Mouse (Mus musculus) activated CD4-positive, CD25-positive, alpha-beta regulatory T cell (primary cell): ENCODE measurements around the gene Rab3d. TPM values are rescaled to one million over a fixed set of nuclear protein-coding genes. Genes with fewer than 3 reads are reported as not detected.

Source experiments
- polyA plus RNA-seq, 2 experiments: library from polyadenylated mRNA; unstranded; fragments of 100-300 nt; shearing (Covaris generic); gene quantifications; one replicate each; pipeline ENCODE4 v1.2.1; 2017

Gene Rab3d
- 10 to 100 TPM in 1 of 2 experiments, 1 to 10 TPM in 1; 6.1 to 10.7 TPM for polyA plus RNA-seq

GRCm38 (mm10) chr9:21918035-21918592 lies at the start of gene Rab3d:
TSS of gene Rab3d (minus strand) at chr9:21918192.

DNA sequence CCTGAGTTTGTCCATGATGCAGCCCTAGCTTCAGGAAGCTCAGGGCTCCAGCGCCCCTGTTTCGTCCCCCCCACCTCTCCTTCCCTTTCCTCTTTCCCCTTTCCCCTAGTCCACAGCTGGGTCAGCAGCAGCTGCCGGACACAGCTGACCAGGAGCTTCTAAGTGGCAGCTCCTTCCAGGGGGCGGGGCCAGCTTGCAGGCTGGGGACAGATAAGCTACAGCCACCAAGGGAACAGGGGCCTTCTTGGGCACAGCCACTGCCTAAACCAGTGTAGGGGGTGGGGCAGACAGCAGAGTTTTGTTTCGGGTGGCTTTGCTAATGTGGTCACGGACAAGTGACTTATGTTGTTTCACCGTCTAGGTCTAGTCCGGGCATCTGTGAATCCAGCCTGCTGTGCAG lies 45.4 kb upstream of the Rab3d start, which contains the start of gene Epor:
Epor (minus strand) TSS at position 90 of the 400 bp plus-strand sequence.

GRCm38 (mm10) chr9:21955570-21956281 lies 37.7 kb upstream of the Rab3d start, which contains the start of gene Swsap1:
TSS of gene Swsap1 (plus strand) at chr9:21955755.

GRCm38 (mm10) chr9:21936692-21937570 lies 18.9 kb upstream of the Rab3d start, which contains the start of gene Plppr2:
TSS of gene Plppr2 (plus strand) at chr9:21937033.

GRCm38 (mm10) chr9:21927208-21927753 lies 9.3 kb upstream of the Rab3d start, which contains the start of the genes Ccdc159 and Tmem205:
TSS of gene Ccdc159 (plus strand) at chr9:21927471.
TSS of gene Tmem205 (minus strand) at chr9:21927556.

Other genes with a start within 250 kb of the Rab3d start
- 10 to 100 TPM in 1 of 2 experiments, 1 to 10 TPM in 1; 1.1 to 15.6 TPM for gene Ldlr, start 194.7 kb downstream of the Rab3d start, polyA plus RNA-seq
- gene Spc24, start 157.9 kb downstream of the Rab3d start, polyA plus RNA-seq, result 10 to 100 TPM; 16.0 to 19.4 TPM
- gene Kank2, start 119.4 kb downstream of the Rab3d start, polyA plus RNA-seq, result not detected
- gene Angptl8, start 82.7 kb downstream of the Rab3d start, polyA plus RNA-seq, result not detected
- 1 to 10 TPM in 1 of 2 experiments, under 1 TPM in 1; 0.60 to 1.2 TPM for gene Dock6, start 65.6 kb downstream of the Rab3d start, polyA plus RNA-seq
- gene Ccdc159, start 9.3 kb upstream of the Rab3d start, polyA plus RNA-seq, result under 1 TPM; 0.21 to 0.24 TPM
- 1 to 10 TPM; 1.7 to 4.5 TPM for gene Tmem205, start 9.4 kb upstream of the Rab3d start, polyA plus RNA-seq
- gene Plppr2, start 18.8 kb upstream of the Rab3d start, polyA plus RNA-seq, result under 1 TPM; 0.09 to 0.27 TPM
- gene Swsap1, start 37.6 kb upstream of the Rab3d start, polyA plus RNA-seq, result 1 to 10 TPM; 7.7 to 9.4 TPM
- gene Epor, start 45.3 kb upstream of the Rab3d start, polyA plus RNA-seq, result 1 to 10 TPM in 1 of 2 experiments, not detected in 1; 2.5 TPM
- under 1 TPM in 1 of 2 experiments, not detected in 1; 0.11 TPM for gene Rgl3, start 71.3 kb upstream of the Rab3d start, polyA plus RNA-seq
- gene Ccdc151, start 84.4 kb upstream of the Rab3d start, polyA plus RNA-seq, result under 1 TPM in 1 of 2 experiments, not detected in 1; 0.16 TPM
- 10 to 100 TPM; 75.9 to 94.6 TPM for gene Prkcsh, start 84.6 kb upstream of the Rab3d start, polyA plus RNA-seq
- gene Elavl3, start 133.8 kb upstream of the Rab3d start, polyA plus RNA-seq, result not detected
- gene Gm49318, start 153.1 kb upstream of the Rab3d start, polyA plus RNA-seq, result not detected
- 10 to 100 TPM; 16.4 to 20.2 TPM for gene Zfp653, start 153.2 kb upstream of the Rab3d start, polyA plus RNA-seq
- gene Ecsit, start 167.2 kb upstream of the Rab3d start, polyA plus RNA-seq, result 10 to 100 TPM; 39.4 to 53.9 TPM
- under 1 TPM in 1 of 2 experiments, not detected in 1; 0.15 TPM for gene Cnn1, start 181.0 kb upstream of the Rab3d start, polyA plus RNA-seq
- gene Elof1, start 199.0 kb upstream of the Rab3d start, polyA plus RNA-seq, result 100 to 1,000 TPM in 1 of 2 experiments, 10 to 100 TPM in 1; 78.2 to 107 TPM
- 100 to 1,000 TPM; 159 to 391 TPM for gene Acp5, start 217.5 kb upstream of the Rab3d start, polyA plus RNA-seq
- 10 to 100 TPM; 42.8 to 60.2 TPM for gene Pigyl, start 238.7 kb upstream of the Rab3d start, polyA plus RNA-seq